Mouse (Mus musculus) megakaryocyte, embryonic 14.5 days (primary cell): ENCODE data around the gene Usp9y. TPM values are rescaled to one million over a fixed set of nuclear protein-coding genes. Genes with fewer than 3 reads are reported as not detected.

Source experiments
- H3K27me3 ChIP-seq: replicated peaks from 2 replicates; pipeline ENCODE3; 2012; ENCODE audit warnings: inconsistent platforms
- H3K36me3 ChIP-seq: replicated peaks from 2 replicates; pipeline ENCODE3; 2012; ENCODE audit warnings: low read length, inconsistent platforms, mixed read lengths
- H3K4me1 ChIP-seq: 2 replicates; pipeline ENCODE4 v1.6.1; 2012; ENCODE audit warnings: inconsistent platforms
- H3K4me3 ChIP-seq: replicated peaks from 2 replicates; pipeline ENCODE3; 2012; ENCODE audit warnings: moderate library complexity, mild to moderate bottlenecking, inconsistent platforms
- H3K9me3 ChIP-seq: 2 replicates; pipeline ENCODE4 v1.6.1; 2012; ENCODE audit warnings: inconsistent platforms
- FLI1 ChIP-seq: IDR thresholded peaks from 2 replicates; pipeline ENCODE4 v1.6.1; 2012; ENCODE audit warnings: low read length, inconsistent platforms, mixed read lengths
- GATA1 ChIP-seq: IDR thresholded peaks from 3 replicates; pipeline ENCODE4 v1.6.1; 2012; ENCODE audit warnings: mixed read lengths, low read length, inconsistent platforms, borderline replicate concordance
- polyA plus RNA-seq: library from polyadenylated mRNA; stranded (reverse); fragments of >175 nt; gene quantifications from 2 replicates; pipeline ENCODE4 v1.2.3, GENCODE M21; 2012; ENCODE audit warnings: low replicate concordance; ENCODE audit not compliant: insufficient read depth

The Usp9y gene
- not detected in 2 replicates for polyA plus RNA-seq

DNA sequence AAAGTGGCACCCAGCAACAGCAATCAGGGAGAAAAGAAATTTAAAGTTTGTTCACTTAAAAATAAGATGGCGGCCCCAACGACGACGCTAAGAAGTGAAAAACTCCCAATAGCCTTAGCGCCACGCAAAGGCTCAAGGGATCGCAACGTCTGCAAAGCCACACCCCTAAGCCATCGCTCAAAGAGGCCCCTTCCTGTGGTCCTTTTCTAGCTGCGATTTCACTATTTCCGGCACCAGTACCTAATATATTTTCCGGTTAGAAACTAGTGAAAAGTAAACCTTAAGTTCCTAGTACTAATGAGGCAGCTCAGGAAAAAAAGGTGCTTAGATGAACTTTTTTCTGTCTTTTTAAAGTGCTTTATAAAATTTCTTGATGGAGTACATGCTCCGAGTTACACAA is at the start of gene Usp9y:
Usp9y (minus strand) TSS at position 101 of the 400 bp plus-strand sequence.
- H3K36me3 ChIP-seq = no peaks in the 10 kb centered on the region
- no peak within 1 kb of the TSS for H3K4me3 ChIP-seq
- no peaks in the 10 kb centered on the region for H3K9me3 ChIP-seq
- H3K27me3 ChIP-seq = no peaks in the 10 kb centered on the region
- no peaks in the 10 kb centered on the region for H3K4me1 ChIP-seq
- no peak for TF ChIP-seq GATA1
- no peak for TF ChIP-seq FLI1

GRCm38 (mm10) chrY:1293708-1294107 is 165.9 kb downstream of the Usp9y start:
- H3K4me3 ChIP-seq = no peak overlapping the region
- no peaks in the 10 kb centered on the region for H3K9me3 ChIP-seq
- no peak for TF ChIP-seq FLI1
- no peak for TF ChIP-seq GATA1
- no peaks in the 10 kb centered on the region for H3K36me3 ChIP-seq
- H3K4me1 ChIP-seq = no peaks in the 10 kb centered on the region
- H3K27me3 ChIP-seq = no peaks in the 10 kb centered on the region

DNA sequence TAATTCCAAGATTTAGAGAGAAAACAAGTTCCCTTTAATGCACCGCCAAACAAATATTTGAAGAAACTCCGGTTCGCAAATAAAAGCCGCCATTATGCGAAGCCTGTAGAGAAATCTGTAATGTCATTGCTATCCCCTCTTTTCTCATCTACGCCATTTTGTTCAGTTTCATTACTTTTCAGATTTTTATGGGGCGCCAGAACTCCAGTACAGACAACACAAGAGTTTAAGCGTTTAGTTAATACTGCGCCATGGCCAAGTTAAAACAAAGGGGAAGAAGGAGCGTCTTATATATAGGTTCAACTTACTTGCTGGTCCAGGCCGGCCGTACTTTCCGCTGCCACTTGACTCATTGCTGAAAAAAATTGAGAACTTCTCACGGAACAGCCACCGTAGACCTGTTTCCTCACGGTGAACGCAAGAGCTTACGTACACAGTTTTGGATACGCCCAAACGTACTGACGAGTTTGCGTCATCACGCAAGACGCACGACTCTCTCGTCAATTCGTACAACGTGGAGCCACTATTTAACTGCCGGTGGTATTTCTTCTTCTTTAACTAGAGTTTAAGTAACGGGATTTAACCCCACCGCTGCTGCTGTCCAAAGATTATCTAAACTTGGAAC is 173.3 kb downstream of the Usp9y start, which contains the start of gene Ddx3y:
Ddx3y (minus strand) TSS at position 459 of the 625 bp plus-strand sequence.
- Histone ChIP-seq H3K4me1 (no peaks in the 10 kb centered on the region), H3K4me3 (peak within 1 kb of the TSS; percentile 89), H3K27me3 (no peaks in the 10 kb centered on the region), H3K36me3 (no peaks in the 10 kb centered on the region), H3K9me3 (no peaks in the 10 kb centered on the region)
- TF ChIP-seq FLI1 (no peak), GATA1 (no peak)

DNA sequence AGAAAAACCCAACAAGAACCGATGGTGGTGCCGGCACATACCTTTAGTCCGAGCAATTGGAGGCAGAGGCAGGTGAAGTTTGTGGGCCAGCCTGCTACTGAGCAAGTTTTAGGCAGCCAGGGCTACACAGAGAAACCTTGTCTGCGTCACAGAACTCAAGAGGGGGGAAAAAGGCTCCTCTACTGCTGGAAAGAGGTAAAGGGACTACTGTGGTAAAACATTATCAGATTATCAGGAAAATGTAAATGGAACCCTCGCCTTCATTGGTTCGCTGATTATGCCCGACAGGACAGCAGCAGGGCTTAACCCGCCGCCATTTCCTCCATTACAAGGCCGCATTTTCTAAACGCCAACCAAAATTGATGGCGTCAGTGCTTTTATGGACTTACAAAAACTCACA is 173.8 kb downstream of the Usp9y start:
- H3K36me3 ChIP-seq = no peaks in the 10 kb centered on the region
- H3K4me1 ChIP-seq = no peaks in the 10 kb centered on the region
- H3K9me3 ChIP-seq = no peaks in the 10 kb centered on the region
- peak overlapping the region; percentile 89 for H3K4me3 ChIP-seq
- no peak for TF ChIP-seq FLI1
- TF ChIP-seq GATA1 = no peak
- no peaks in the 10 kb centered on the region for H3K27me3 ChIP-seq

Other genes with a start within 250 kb of the Usp9y start
- gene Uty, start 214.0 kb downstream of the Usp9y start, polyA plus RNA-seq = 0.09 TPM in 1 of 2 replicates, not detected in the other
- gene Ddx3y, start 173.2 kb downstream of the Usp9y start, polyA plus RNA-seq = 0.55 TPM in 1 of 2 replicates, not detected in the other